Mouse (Mus musculus): ENCODE measurements at regions not wholly inside any gene's neighbourhood (a gene's known extent, or its start where the extent isn't known, plus 50 kb on each side); places are given as distances from the start of the nearest gene placed in this dataset.

DNA sequence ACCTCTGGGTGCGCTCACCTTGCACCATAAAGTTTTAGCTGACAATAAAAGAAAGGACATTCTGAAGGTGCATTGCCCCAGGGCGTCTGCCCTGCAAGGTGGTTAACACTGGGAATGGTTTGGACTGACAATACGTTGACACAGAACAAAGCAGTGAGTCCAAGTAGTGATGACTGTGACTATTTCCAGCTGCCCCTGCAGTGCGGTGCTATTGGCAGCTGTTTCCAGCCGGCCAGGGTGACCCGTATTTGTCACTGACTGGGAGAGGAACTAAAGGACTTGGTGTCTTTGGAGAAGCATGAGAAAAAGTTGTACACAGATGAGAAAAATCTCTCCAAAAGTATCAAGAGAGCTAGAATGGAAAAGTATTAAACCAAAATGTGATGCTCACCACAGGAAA lies 52.0 kb upstream of the Vtcn1 start:
- DNase-seq, result no peak

DNA sequence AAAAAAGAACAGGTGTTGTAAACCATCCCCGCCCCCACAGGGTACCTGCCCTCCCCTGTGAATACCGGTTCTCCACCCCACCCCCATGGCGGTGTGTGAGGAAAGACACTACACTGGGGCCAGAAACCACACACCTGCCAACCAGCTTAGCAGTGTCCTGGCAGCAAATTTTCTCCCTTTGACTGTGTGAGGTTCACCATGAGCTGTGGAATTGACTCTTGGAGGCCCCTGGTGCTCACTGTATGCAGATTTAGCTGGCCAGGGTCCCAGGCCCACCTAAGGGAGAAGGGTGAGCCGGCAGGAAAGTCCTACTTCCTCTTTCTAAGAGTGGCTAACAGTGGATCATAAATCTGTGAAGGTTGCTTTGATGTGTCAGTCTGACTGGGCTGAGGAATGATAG lies 53.9 kb upstream of the Vtcn1 start:
- no peak for DNase-seq

DNA sequence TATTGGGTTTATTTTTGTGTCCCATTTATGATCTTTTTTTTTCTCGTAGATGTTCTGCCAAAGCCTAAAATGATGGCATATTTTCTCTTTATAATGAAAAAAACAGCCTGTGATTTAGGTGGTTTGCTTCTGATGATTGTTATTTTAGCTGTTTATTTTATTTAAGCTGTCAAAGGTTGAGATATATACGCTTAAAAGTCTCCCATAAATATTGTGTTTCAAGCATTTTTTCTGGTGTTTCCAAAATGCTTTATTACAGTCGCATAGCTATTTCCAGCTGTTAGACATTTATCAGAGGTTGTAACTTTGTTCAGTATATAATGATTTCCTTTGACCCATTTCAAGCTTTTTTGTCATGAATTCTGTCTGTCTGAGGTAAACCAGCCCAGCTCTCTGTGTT lies 54.4 kb upstream of the Vtcn1 start:
- no peak for DNase-seq

DNA sequence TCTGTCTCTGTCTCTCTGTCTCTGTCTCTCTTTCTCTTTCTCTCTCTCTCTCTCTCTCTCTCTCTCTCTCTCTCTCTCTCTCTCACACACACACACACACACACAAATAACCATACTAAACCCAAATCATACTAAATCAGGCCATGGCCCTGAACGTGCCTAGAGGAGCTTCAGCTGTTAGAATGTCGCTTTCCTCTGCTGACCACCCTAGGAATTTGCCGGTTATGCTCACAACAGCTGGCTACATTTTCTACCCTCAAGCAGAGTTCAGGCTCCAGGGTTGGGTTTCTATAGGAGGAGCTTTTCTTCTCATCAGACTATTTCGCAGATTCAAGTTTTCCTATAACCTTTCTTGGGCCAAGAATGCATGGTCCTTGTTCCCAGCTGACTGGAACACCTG lies 56.1 kb upstream of the Vtcn1 start:
- DNase-seq, result no peak

DNA sequence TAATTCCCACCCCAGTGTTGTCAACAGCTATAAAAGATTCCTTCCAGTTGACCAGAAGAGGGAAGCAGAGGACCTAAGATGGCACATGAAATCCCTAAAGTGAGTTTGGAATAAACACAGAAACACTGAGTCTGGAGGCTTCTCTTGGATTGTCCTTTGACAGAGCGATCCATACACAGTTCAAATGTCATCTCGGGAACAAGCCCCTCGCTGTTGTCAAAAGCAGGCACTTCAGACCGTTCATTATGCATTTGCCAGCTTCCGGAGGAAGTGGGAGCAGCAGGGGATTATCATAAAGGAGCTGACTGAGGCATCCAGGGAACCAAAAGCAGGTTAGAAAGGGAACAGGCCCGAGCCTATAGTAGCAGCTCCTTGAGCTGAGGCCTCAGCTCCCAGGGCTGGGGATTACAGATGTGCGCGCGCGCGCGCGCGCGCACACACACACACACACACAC lies 57.1 kb upstream of the Vtcn1 start:
- no peak for DNase-seq

DNA sequence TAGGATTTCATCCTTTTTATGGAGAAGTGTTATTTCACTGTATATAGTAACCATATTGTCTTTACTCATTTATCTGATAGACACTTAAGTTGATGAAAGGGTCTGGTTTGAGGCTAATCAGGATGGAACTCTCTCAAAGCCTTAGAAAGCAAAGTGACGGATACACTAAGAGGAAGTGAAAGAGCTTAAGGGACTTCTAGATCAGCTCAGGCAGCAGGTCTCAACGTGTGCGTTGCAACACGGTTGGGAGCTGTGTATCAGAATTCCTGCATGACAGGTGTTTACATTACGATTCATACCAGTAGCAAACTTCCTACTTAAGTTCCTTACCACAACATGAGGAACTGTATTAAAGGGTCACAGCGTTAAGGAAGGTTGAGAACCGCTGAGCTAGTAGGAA lies 59.9 kb upstream of the Vtcn1 start:
- DNase-seq, result no peak

DNA sequence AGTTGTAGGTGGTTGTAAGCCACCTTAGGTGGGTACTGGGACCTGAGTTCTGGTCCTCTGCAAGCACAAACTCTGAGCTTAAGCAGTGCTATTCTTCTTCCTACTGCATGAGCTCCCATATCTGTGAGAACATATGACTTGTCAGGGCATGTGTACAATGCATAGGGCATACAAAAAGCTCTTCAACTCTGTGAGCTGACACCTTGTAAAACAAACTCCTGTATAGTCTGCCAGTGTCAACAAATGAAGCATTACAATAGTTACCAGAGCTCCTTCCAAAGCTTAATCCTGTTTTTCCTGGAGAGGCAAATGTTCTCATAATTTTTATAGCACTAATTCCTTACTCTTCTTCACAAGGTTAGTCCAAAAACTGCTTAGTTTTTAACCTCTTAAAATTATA lies 62.4 kb upstream of the Vtcn1 start:
- DNase-seq, result no peak

DNA sequence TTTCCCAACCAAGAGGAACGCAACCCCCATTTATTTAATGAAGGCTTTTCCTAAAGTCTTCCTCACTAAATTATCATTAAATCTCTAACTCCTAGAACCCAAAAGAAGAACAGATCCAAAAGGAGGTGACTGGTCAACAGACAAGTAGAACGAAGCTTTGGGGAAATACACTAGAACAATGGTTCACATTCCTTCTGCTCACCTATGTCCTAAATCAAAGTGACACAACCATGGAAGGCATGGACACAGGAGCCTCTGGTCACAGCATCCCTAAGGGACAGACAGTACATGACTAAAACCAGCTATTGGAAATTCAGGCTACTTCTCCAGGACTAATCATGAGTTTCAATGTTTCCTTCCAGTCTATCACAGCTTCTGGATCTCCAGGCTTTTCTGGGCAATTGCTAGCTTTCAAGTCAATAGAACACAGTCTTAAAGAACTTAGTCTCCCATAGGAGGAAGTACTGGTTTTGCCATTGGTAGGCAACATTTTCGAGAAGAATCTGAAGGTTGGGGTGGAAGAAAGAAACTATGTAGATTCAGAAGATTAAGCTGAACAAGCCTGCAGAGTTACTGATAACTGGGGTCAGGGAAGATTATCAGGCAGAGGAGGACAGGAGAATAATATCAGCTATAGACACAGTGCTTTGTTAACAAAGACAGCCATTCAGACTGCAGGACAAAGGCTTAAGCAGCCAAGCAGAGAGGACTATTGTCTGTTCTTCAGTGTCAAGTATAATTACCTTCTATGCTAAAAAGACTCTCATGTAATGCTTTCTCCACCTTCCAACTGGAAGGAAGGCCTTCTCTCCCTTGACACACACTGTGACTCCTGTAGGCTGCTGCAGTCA lies 65.9 kb upstream of the Vtcn1 start:
- DNase-seq, result no peak

DNA sequence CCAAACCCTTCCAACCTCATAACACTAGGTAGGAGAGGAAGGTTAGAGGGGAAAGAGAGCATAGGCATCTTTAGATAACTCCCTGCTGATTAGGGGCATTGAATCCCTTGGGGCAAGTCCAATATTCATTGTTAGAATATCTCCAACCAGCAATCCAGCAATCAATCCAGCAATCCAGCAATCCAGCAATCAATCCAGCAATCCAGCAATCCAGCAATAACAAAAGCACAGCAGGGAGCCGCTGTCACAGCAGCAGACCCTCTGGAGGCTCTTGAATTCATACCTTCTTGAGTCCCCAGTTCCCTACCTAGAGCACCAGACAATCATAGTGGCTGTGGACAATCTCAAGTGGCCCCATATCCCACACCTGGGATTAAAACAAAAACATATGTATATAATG lies 69.4 kb upstream of the Man1a2 start:
- DNase-seq, result no peak

DNA sequence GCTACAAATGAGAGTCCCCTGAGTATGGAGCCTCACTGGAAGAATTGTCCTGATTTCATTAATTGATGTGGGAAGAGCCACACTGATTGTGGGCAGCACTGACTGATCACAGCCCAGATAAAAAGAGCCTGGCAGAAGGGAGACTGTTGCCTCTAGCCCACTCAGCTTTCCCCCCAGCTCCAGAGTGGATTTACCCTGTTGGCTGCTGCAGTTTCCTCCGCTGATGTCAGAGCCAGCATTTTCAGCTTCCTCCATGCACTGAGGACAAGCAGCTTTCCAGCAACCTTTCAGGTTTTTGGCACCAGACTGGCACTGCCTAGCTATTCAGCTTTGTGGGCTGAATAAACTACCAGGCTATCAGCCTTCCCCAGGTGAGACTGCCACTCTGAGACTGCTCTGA lies 65.9 kb upstream of the Man1a2 start:
- peak in 1 of 2 experiments; percentile 4 for DNase-seq

DNA sequence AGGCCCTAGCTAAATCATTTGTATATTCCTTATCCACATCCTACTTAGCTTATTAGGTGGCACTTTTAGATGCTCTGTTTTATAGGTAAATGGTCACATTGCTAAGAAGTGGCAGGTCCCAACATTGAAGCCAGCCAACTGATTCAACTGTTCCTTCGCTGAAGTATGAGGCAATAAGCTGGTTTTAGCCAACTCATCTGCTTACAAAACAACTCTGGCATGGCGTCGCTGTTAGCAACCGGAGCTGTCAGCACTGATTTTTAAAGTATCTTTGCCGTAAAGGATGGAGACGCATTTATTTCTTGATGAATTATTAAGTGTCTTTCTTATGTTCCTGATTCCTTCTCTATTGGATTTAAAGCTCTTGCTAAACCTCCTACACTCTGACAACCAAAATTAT lies 63.4 kb upstream of the Man1a2 start:
- no peak for DNase-seq

DNA sequence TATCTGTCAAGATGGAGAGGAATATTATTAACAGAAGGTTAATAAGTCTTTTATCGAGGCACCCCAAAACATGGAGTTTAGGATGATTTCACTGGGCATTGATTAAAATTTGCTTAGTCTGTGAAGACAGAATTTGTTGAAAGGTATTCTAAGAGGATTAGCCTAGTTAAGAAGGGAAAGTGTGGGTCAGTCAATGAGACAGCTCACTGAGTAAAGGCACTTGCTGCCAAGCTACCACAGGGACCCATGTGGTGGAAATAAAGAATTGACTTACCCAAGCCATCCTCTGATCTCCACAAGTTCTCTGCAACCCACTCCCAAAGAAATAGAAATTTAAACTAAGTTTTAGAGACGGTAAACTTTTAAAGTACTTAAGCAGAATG lies 63.0 kb upstream of the Man1a2 start:
- no peak for DNase-seq

DNA sequence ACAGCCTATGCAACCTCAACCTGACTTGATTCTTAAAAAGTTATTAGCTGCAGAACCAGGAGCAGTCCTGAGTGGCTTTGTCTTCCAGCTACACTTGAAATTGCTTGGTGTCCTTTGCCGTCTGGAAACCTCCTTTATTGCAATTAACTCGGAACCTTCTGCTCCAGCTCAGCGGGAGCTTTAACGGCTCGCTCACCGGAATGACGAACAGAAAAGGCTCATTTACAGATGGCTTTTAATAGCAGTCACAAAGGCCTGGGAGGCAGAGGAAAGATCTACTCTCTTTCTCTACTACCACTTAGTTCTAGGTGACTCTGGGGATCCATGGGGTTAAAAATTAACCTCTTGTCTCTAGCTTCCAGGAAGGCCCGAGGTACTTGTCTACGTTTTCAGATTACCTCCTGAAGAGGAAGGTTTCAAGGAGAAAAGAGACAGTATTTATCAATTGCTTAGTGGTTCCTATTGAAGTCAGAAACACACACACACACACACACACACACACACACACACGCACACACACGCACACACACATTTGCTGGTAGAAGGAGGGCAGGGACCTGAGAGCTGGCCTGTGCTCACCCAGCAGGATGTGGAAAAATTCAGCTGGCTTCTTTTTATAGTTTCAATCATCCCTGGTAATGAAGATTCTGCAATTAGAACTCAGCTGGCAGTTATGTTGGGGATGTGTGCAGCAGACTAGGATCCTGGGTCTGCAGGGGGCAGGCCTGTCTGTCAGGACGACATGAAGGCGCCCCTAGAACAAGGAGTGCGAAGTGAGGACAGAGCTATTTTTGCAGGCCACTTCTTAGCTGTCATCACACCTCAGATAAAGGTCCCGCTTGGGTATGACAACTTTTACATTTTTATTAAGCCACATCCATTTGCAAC lies 62.4 kb upstream of the Man1a2 start:
- peak; percentile 10 to 25 for DNase-seq

DNA sequence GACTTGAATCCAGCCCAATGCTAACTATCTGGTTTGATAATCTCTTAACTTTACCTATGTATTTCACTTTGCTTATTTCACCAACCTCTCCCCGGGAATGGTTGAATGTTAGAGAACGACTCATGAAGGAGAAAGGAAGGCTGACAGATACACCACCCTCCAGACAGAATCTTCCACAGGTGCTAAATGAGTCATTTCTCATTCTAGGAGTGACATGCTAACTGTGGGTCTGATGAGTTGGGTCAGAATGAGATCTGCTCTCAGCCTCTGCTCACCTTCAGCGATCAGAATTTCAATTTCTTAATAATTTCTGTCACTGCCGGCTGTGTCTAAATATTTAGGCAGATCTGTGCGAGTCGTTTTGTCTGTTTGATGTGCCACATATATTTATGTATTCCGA lies 52.4 kb upstream of the Man1a2 start:
- no peak for DNase-seq

DNA sequence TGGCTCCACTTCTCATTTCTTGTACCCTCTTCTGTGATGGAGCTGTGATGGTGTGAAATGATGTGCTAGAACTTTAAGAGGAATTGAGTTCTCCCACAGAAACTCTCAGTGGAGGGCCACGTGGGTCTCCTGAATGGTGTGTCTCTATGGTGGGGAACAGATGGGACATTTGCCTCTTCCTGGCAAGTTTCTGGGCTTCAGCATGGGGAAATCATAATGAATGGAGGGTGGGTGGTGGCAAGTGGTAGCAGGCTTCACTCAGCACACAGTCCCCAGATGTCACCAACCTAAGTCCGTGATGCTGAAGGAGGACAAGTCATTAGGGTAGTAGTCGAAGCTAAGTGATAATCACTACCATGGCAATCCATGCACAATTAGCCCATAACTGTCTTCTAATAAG lies 51.2 kb upstream of the Man1a2 start:
- DNase-seq, result no peak

All from cerebellum, postnatal 25 days (tissue).